Mouse (Mus musculus): ENCODE results near the gene Samhd1.

DNA sequence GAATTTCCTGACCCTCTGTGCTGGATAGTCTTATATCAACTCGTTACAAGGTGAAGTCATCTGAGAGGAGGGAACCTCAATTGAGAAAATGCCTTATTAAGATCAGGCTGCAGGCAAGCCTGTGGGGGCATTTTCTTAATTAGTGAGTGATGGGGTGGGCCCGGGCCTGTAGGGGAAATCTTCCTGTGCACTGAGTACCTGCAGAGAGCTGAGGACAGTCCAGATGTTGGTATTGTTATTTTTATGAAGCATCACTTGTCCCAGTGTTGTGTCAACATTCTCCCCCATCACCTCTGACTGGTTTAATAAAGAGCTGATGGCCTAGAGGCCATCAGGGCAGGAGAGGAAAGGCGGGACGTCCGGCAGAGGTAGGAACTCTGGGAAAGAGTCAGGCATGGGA is 9.1 kb upstream of the Samhd1 start:
- TF ChIP-seq CTCF (IDR thresholded peaks at IDR 0.05; ENCODE audit: low read depth, low read length), result no peak
- peak; percentile 74 for TF ChIP-seq EP300 (IDR thresholded peaks at IDR 0.05; ENCODE audit: insufficient read depth, low read depth, low read length)
- TF ChIP-seq POLR2A (IDR thresholded peaks at IDR 0.05; ENCODE audit: insufficient read depth, low read length), result no peak
